Mouse (Mus musculus) liver, postnatal 0 days (tissue): Measurements from ENCODE around the gene Fam102b. TPM values are rescaled to one million over a fixed set of nuclear protein-coding genes. Genes with fewer than 3 reads are reported as not detected.

ENCODE experiments used
- ATAC-seq: fragments of 200-750 bp; cut with Nextera tagmentation; 2 replicates; pipeline ENCODE4 v1.8.0; 2017; ENCODE audit warnings: mild to moderate bottlenecking, moderate library complexity
- DNase-seq: peaks from one replicate; pipeline ENCODE4 v3.0.0-alpha.2; 2016
- H3K27ac ChIP-seq: fragments of 300-500 bp; sonication (generic); 2 replicates; pipeline ENCODE4 v1.5.1; 2014; ENCODE audit warnings: antibody characterized with exemption, moderate library complexity, mild to moderate bottlenecking, low read depth
- H3K27me3 ChIP-seq: fragments of 300-500 bp; sonication (generic); 2 replicates; pipeline ENCODE4 v1.6.1; 2014; ENCODE audit warnings: low read length, control low read depth, mixed read lengths; ENCODE audit not compliant: insufficient read depth
- H3K36me3 ChIP-seq: fragments of 300-500 bp; sonication (generic); replicated peaks from 2 replicates; pipeline ENCODE4 v1.6.1; 2014; ENCODE audit warnings: mild to moderate bottlenecking, control low read depth, low read length, moderate library complexity, mixed read lengths; ENCODE audit not compliant: insufficient read depth
- H3K4me1 ChIP-seq: fragments of 300-500 bp; sonication (generic); 2 replicates; pipeline ENCODE4 v1.6.1; 2014; ENCODE audit warnings: antibody characterized with exemption, mild to moderate bottlenecking, control low read depth; ENCODE audit not compliant: insufficient read depth
- H3K4me2 ChIP-seq: fragments of 300-500 bp; sonication (generic); 2 replicates; pipeline ENCODE4 v1.6.1; 2014; ENCODE audit warnings: low read depth, mild to moderate bottlenecking, low read length, moderate library complexity, mixed read lengths
- H3K4me3 ChIP-seq: fragments of 300-500 bp; sonication (generic); 2 replicates; pipeline ENCODE4 v1.5.1; 2014; ENCODE audit warnings: low read depth, low read length
- H3K9ac ChIP-seq: fragments of 300-500 bp; sonication (generic); replicated peaks from 2 replicates; pipeline ENCODE4 v1.6.1; 2014; ENCODE audit warnings: mild to moderate bottlenecking, moderate library complexity
- H3K9me3 ChIP-seq: fragments of 300-500 bp; sonication (generic); 2 replicates; pipeline ENCODE4 v1.6.1; 2016; ENCODE audit warnings: mild to moderate bottlenecking, control low read depth, low read length, mixed read lengths
- CTCF ChIP-seq: sonication (generic); IDR thresholded peaks from 2 replicates; pipeline ENCODE4 v1.5.1; 2016; ENCODE audit warnings: antibody characterized with exemption, low read depth
- EP300 ChIP-seq: IDR thresholded peaks from 2 replicates; pipeline ENCODE4 v1.6.1; 2016; ENCODE audit warnings: antibody characterized with exemption, low read depth, mild to moderate bottlenecking
- WGBS: fragments of 180-500 bp; shearing (Covaris S2); extraction: QIAGEN DNeasy Blood & Tissue Kit; methylation state at CpG from one replicate; pipeline ENCODE4 v1.1.7; 2014; ENCODE audit not compliant: insufficient replicate concordance; 5-methylcytosine and 5-hydroxymethylcytosine counted together
- polyA plus RNA-seq: library from polyadenylated mRNA; unstranded; fragments of >200 nt; fragmentation: Nextera tagmentation; extraction: Ambion mirVana; gene quantifications from 2 replicates; pipeline ENCODE4 v1.2.1, GENCODE M21; 2015

Fam102b gene
- polyA plus RNA-seq, 1 experiment from 2014 or later, result 2.2 TPM

- no peak for ATAC-seq
- DNase-seq, result no peak
These were observed 5.5 kb downstream of the Fam102b start for GRCm38 (mm10) chr3:109021720-109022516.

GRCm38 (mm10) chr3:109018336-109018735 lies 9.1 kb downstream of the Fam102b start:
- ATAC-seq (no peak), DNase-seq (no peak)
- no peak overlapping the region for H3K4me3 ChIP-seq
- H3K27me3 ChIP-seq, result no peaks in the 10 kb centered on the region
- H3K9ac ChIP-seq, result no peak overlapping the region
- no peak overlapping the region for H3K4me2 ChIP-seq
- 78% methylated on average over 5 of the region's 5 CpGs for WGBS
- no peaks in the 10 kb centered on the region for H3K4me1 ChIP-seq
- no peak overlapping the region for H3K27ac ChIP-seq
- no peaks in the 10 kb centered on the region for H3K9me3 ChIP-seq
- no peak for TF ChIP-seq CTCF
- no peak for TF ChIP-seq EP300
- H3K36me3 ChIP-seq, result no peaks in the 10 kb centered on the region

More at GRCm38 (mm10) chr3:109021720-109022516, 5.5 kb downstream of the Fam102b start:
- WGBS, result 73% methylated on average over 6 of the region's 6 CpGs
- H3K4me1 ChIP-seq, result peaks cover 7% of the 10 kb centered on the region
- H3K4me2 ChIP-seq, result no peak overlapping the region
- H3K9me3 ChIP-seq, result no peaks in the 10 kb centered on the region
- no peak overlapping the region for H3K4me3 ChIP-seq
- no peaks in the 10 kb centered on the region for H3K27me3 ChIP-seq
- H3K27ac ChIP-seq, result no peak overlapping the region
- TF ChIP-seq EP300 (no peak), CTCF (no peak)
- no peak overlapping the region for H3K9ac ChIP-seq
- H3K36me3 ChIP-seq, result no peaks in the 10 kb centered on the region

- ATAC-seq (no peak), DNase-seq (no peak)
- TF ChIP-seq CTCF (no peak), EP300 (no peak)
- Histone ChIP-seq H3K4me2 (no peak overlapping the region), H3K9me3 (no peaks in the 10 kb centered on the region), H3K27me3 (no peaks in the 10 kb centered on the region), H3K27ac (no peak overlapping the region), H3K4me3 (no peak overlapping the region), H3K4me1 (peaks cover 7% of the 10 kb centered on the region; the same call in 1 of the 2 replicates), H3K36me3 (no peaks in the 10 kb centered on the region), H3K9ac (no peak overlapping the region)
- WGBS, result 56% methylated on average over 4 of the region's 4 CpGs
These were observed 14.8 kb downstream of the Fam102b start for GRCm38 (mm10) chr3:109012595-109012994.

- Histone ChIP-seq H3K36me3 (no peaks in the 10 kb centered on the region), H3K4me3 (no peak overlapping the region), H3K9me3 (no peaks in the 10 kb centered on the region), H3K4me1 (peaks cover 7% of the 10 kb centered on the region; the same call in 1 of the 2 replicates), H3K27me3 (no peaks in the 10 kb centered on the region), H3K9ac (no peak overlapping the region), H3K4me2 (no peak overlapping the region), H3K27ac (peak overlapping the region; percentile 0; the same call in 1 of the 2 replicates)
- 25% methylated on average over 7 of the region's 7 CpGs for WGBS
- ATAC-seq (peak; percentile 44; the same call in 1 of the 2 replicates), DNase-seq (no peak)
- TF ChIP-seq EP300 (no peak), CTCF (no peak)
These were observed 16.7 kb downstream of the Fam102b start for GRCm38 (mm10) chr3:109010489-109011260.

- H3K27ac ChIP-seq, result no peak overlapping the region
- no peak for DNase-seq
- TF ChIP-seq EP300 (no peak), CTCF (no peak)
- no peaks in the 10 kb centered on the region for H3K27me3 ChIP-seq
- no peak for ATAC-seq
- no peak overlapping the region for H3K4me3 ChIP-seq
- no peak overlapping the region for H3K9ac ChIP-seq
- no peaks in the 10 kb centered on the region for H3K36me3 ChIP-seq
- H3K4me2 ChIP-seq, result no peak overlapping the region
- no peaks in the 10 kb centered on the region for H3K9me3 ChIP-seq
- peaks cover 7% of the 10 kb centered on the region; the same call in 1 of the 2 replicates for H3K4me1 ChIP-seq
- WGBS, result 50% methylated on average over 5 of the region's 5 CpGs
These were observed 19.2 kb downstream of the Fam102b start for GRCm38 (mm10) chr3:109008180-109008579.

GRCm38 (mm10) chr3:109005777-109006176 lies 21.6 kb downstream of the Fam102b start:
- ATAC-seq (no peak), DNase-seq (no peak)
- Histone ChIP-seq H3K4me1 (no peaks in the 10 kb centered on the region), H3K4me3 (no peak overlapping the region), H3K27me3 (no peaks in the 10 kb centered on the region), H3K36me3 (no peaks in the 10 kb centered on the region), H3K27ac (no peak overlapping the region), H3K9me3 (no peaks in the 10 kb centered on the region), H3K4me2 (no peak overlapping the region), H3K9ac (no peak overlapping the region)
- TF ChIP-seq CTCF, result no peak
- no peak for TF ChIP-seq EP300
- WGBS, result 74% methylated on average over 5 of the region's 5 CpGs
